Mouse (Mus musculus): ENCODE measurements around the gene Ccm2. TPM values are rescaled to one million over a fixed set of nuclear protein-coding genes. Genes with fewer than 3 reads are reported as not detected.

Ccm2 gene
- polyA plus RNA-seq, 1 experiment from 2014 or later = 90.8 TPM

DNA sequence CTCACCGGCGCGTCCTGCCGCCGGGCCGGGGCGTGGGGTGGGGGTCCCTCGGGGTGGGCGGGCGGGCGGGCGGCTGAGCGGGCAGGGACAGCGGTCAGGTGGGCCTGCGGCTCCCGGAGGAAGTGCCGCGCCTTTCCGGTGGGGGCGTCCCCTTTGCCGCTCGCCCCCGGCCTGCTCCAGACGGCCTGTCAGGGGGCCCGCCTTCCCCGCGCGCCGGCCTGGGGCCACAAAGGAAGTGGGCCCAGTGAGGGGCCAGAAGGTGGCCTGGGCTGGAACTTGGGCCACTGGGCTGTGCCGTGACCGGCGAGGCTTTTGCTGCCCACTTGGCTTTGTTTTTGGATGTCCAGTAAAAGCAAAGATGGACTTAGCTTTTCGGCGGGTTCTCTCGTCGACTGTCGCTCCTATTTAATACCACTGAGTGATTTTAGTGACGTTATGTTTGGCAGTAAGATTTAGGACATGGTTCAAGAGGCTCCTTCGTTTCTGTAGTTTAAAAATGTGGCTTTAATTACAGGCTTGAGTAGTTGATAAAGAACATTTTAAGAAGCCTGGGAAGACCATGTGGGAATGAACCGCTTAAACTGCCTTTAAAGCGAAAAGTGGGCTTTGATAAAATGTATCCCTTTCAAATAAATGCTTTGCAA, 472 bp downstream of the Ccm2 start:
- Histone ChIP-seq H3K4me1 (replicated peaks; ENCODE audit: control insufficient read depth, insufficient read depth, low read length) (peaks cover 4% of the 10 kb centered on the region; the same call in 1 of the 2 replicates), H3K4me3 (ENCODE audit: low read depth, low read length) (peak overlapping the region; percentile 89), H3K27me3 (ENCODE audit: control insufficient read depth, insufficient read depth, low read length) (no peaks in the 10 kb centered on the region), H3K9ac (ENCODE audit: low read length) (peak overlapping the region; percentile 76), H3K36me3 (ENCODE audit: control insufficient read depth, insufficient read depth, low read length) (no peaks in the 10 kb centered on the region; the same call in 1 of the 2 replicates), H3K4me2 (ENCODE audit: low read depth, low read length, severe bottlenecking) (peak overlapping the region; percentile 67), H3K27ac (ENCODE audit: low read depth, low read length) (peak overlapping the region; percentile 96), H3K9me3 (ENCODE audit: control insufficient read depth, low read length) (no peaks in the 10 kb centered on the region)
- WGBS = 1% methylated on average over 27 of the region's 41 CpGs
- ATAC-seq (replicated peaks; ENCODE audit: low FRiP score) = peak; percentile 76
- peak; percentile 86 for DNase-seq (ENCODE audit: low spot score)

DNA sequence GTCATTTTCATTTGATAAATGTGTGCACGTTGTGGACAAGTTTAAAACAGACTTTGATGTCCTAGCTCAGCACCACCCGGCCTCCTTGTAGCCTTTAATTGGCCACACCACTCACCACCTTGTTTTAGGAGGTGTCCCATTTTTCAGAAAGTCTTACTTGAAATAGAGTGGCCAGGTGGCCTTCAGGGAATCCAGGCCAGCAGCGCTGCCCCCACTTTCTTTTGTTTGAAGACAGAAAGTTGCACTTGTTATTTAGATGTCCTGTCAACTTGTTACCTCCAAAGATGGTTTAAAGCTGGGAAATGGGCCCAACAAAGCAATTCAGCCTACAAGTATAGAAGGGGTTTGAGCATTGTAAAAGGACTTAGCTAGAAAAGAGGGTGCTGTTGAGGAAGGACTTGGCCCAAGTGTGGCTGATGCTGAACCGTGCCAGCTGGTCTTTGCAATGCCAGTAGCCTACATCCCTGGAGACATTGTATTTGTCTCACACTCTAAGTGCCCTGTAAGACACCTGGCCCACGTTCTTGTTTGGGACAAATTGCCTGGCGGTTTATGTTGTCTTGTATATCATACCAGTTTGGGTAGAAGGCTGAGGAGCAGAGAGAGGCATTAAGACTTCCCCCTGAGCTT, 1.1 kb downstream of the Ccm2 start:
- H3K4me3 ChIP-seq (ENCODE audit: low read depth, low read length) = peak overlapping the region; percentile 89
- no peaks in the 10 kb centered on the region; the same call in 1 of the 2 replicates for H3K36me3 ChIP-seq (ENCODE audit: control insufficient read depth, insufficient read depth, low read length)
- H3K4me2 ChIP-seq (ENCODE audit: low read depth, low read length, severe bottlenecking) = peak overlapping the region; percentile 67
- H3K4me1 ChIP-seq (replicated peaks; ENCODE audit: control insufficient read depth, insufficient read depth, low read length) = peaks cover 4% of the 10 kb centered on the region; the same call in 1 of the 2 replicates
- no peaks in the 10 kb centered on the region for H3K9me3 ChIP-seq (ENCODE audit: control insufficient read depth, low read length)
- DNase-seq (ENCODE audit: low spot score) = no peak
- no peaks in the 10 kb centered on the region for H3K27me3 ChIP-seq (ENCODE audit: control insufficient read depth, insufficient read depth, low read length)
- no peak overlapping the region for H3K27ac ChIP-seq (ENCODE audit: low read depth, low read length)
- WGBS = 48% methylated on average over 6 of the region's 6 CpGs
- peak overlapping the region; percentile 76 for H3K9ac ChIP-seq (ENCODE audit: low read length)
- ATAC-seq (replicated peaks; ENCODE audit: low FRiP score) = no peak

GRCm38 (mm10) chr11:6549770-6550169, 3.1 kb downstream of the Ccm2 start:
- no peaks in the 10 kb centered on the region; the same call in 1 of the 2 replicates for H3K36me3 ChIP-seq (ENCODE audit: control insufficient read depth, insufficient read depth, low read length)
- DNase-seq (ENCODE audit: low spot score) (no peak), ATAC-seq (replicated peaks; ENCODE audit: low FRiP score) (no peak)
- no peak overlapping the region for H3K27ac ChIP-seq (ENCODE audit: low read depth, low read length)
- no peak overlapping the region for H3K4me3 ChIP-seq (ENCODE audit: low read depth, low read length)
- WGBS = 96% methylated on average over 2 of the region's 2 CpGs
- H3K4me1 ChIP-seq (replicated peaks; ENCODE audit: control insufficient read depth, insufficient read depth, low read length) = peaks cover 6% of the 10 kb centered on the region; the same call in 1 of the 2 replicates
- no peaks in the 10 kb centered on the region for H3K9me3 ChIP-seq (ENCODE audit: control insufficient read depth, low read length)
- no peak overlapping the region for H3K4me2 ChIP-seq (ENCODE audit: low read depth, low read length, severe bottlenecking)
- no peak overlapping the region for H3K9ac ChIP-seq (ENCODE audit: low read length)
- H3K27me3 ChIP-seq (ENCODE audit: control insufficient read depth, insufficient read depth, low read length) = no peaks in the 10 kb centered on the region

- 87% methylated on average over 3 of the region's 3 CpGs for WGBS
- peaks cover 6% of the 10 kb centered on the region; the same call in 1 of the 2 replicates for H3K4me1 ChIP-seq (replicated peaks; ENCODE audit: control insufficient read depth, insufficient read depth, low read length)
- no peaks in the 10 kb centered on the region; the same call in 1 of the 2 replicates for H3K36me3 ChIP-seq (ENCODE audit: control insufficient read depth, insufficient read depth, low read length)
- no peaks in the 10 kb centered on the region for H3K27me3 ChIP-seq (ENCODE audit: control insufficient read depth, insufficient read depth, low read length)
- H3K4me3 ChIP-seq (ENCODE audit: low read depth, low read length) = no peak overlapping the region
- DNase-seq (ENCODE audit: low spot score) (no peak), ATAC-seq (replicated peaks; ENCODE audit: low FRiP score) (no peak)
- H3K9me3 ChIP-seq (ENCODE audit: control insufficient read depth, low read length) = no peaks in the 10 kb centered on the region
- no peak overlapping the region for H3K4me2 ChIP-seq (ENCODE audit: low read depth, low read length, severe bottlenecking)
- H3K9ac ChIP-seq (ENCODE audit: low read length) = no peak overlapping the region
- H3K27ac ChIP-seq (ENCODE audit: low read depth, low read length) = no peak overlapping the region
Observed at GRCm38 (mm10) chr11:6550201-6550600, 3.5 kb downstream of the Ccm2 start.

DNA sequence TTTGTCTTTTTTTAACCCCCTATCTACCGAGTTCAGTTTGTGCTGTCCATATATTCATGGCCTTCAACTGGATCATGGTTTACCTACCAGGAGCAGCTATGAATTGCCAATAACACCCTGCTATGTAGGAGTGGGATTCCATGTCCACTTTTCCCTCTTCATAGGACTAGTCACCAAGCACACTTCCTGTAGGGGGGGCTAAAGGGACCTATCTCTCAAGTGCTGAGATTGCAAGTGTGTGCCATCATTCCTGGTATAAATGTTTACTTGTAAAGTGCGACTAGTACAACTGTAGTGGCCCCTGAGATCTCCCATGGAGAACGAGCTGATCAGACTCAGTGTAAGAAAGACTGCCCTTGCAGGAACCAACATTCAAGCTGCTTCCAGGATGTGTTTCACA, 11.5 kb downstream of the Ccm2 start:
- no peak overlapping the region for H3K9ac ChIP-seq (ENCODE audit: low read length)
- no peak overlapping the region for H3K27ac ChIP-seq (ENCODE audit: low read depth, low read length)
- H3K36me3 ChIP-seq (ENCODE audit: control insufficient read depth, insufficient read depth, low read length) = no peaks in the 10 kb centered on the region
- WGBS = 91% methylated on average over 3 of the region's 3 CpGs
- no peak for ATAC-seq (replicated peaks; ENCODE audit: low FRiP score)
- DNase-seq (ENCODE audit: low spot score) = no peak
- no peak overlapping the region for H3K4me3 ChIP-seq (ENCODE audit: low read depth, low read length)
- H3K27me3 ChIP-seq (ENCODE audit: control insufficient read depth, insufficient read depth, low read length) = no peaks in the 10 kb centered on the region
- no peak overlapping the region for H3K4me2 ChIP-seq (ENCODE audit: low read depth, low read length, severe bottlenecking)
- no peaks in the 10 kb centered on the region for H3K9me3 ChIP-seq (ENCODE audit: control insufficient read depth, low read length)
- 0 out of 2 replicates have a peak, but pooled peaks cover 2% of the 10 kb centered on the region for H3K4me1 ChIP-seq (replicated peaks; ENCODE audit: control insufficient read depth, insufficient read depth, low read length)

DNA sequence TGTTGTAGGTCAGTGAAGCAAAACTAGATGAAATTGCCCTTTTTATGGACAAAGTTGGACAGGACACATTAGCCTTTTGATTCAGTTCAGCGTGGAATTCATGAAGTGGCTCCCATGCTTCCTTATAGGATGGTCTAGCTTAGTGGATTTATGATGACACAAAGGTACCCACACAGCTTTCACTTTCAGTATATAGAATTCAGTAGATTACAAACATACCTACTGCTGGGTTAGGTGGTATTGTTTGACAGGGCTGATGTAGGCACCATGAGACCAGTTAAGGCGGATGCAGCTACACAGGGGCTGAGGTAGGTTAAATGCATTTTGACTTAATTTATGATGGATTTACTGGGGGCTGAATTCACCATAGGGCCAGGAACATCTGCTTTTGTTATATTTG, 13.3 kb downstream of the Ccm2 start:
- Histone ChIP-seq H3K27ac (ENCODE audit: low read depth, low read length) (no peak overlapping the region), H3K4me2 (ENCODE audit: low read depth, low read length, severe bottlenecking) (no peak overlapping the region), H3K4me3 (ENCODE audit: low read depth, low read length) (no peak overlapping the region), H3K4me1 (replicated peaks; ENCODE audit: control insufficient read depth, insufficient read depth, low read length) (no peaks in the 10 kb centered on the region), H3K27me3 (ENCODE audit: control insufficient read depth, insufficient read depth, low read length) (no peaks in the 10 kb centered on the region), H3K36me3 (ENCODE audit: control insufficient read depth, insufficient read depth, low read length) (no peaks in the 10 kb centered on the region), H3K9ac (ENCODE audit: low read length) (no peak overlapping the region), H3K9me3 (ENCODE audit: control insufficient read depth, low read length) (no peaks in the 10 kb centered on the region)
- 99% methylated on average over 2 of the region's 2 CpGs for WGBS
- DNase-seq (ENCODE audit: low spot score) (no peak), ATAC-seq (replicated peaks; ENCODE audit: low FRiP score) (no peak)

DNA sequence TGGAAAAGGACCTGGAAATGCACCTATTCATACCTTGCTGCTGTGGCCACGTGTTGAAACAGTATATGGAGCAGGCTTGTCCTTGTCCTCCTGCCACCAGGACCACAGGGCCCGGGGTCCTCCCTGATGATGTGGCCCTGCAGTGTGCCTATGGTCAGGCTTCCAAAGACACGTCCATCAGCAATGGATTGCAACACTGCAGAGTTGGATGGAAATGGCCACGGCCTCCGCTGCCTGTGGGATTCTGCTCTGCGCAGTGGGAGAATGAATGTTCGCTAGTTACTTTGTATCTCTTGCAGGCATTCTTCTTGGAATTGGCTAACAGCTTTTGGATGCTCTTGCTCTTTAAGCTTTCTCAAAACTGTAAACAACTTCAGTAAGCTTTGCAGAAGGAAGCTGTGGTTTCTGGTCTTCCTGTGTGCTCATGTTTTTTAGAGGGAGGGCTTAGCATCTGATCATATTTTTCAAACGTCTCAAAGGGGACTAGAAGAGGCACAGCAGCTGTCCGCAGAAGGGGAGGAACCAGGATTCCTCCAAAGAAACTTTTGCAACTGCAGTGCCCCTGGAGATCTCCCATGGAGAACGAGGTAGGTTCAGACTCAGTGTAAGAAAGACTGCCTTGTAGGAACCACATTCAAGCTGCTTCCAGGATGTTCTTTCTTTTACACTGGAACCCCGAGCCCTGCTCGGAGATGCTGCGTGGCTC, 14.1 kb downstream of the Ccm2 start:
- ATAC-seq (replicated peaks; ENCODE audit: low FRiP score) = no peak
- Histone ChIP-seq H3K4me3 (ENCODE audit: low read depth, low read length) (no peak overlapping the region), H3K27me3 (ENCODE audit: control insufficient read depth, insufficient read depth, low read length) (no peaks in the 10 kb centered on the region), H3K4me1 (replicated peaks; ENCODE audit: control insufficient read depth, insufficient read depth, low read length) (no peaks in the 10 kb centered on the region), H3K9ac (ENCODE audit: low read length) (no peak overlapping the region), H3K9me3 (ENCODE audit: control insufficient read depth, low read length) (no peaks in the 10 kb centered on the region), H3K36me3 (ENCODE audit: control insufficient read depth, insufficient read depth, low read length) (no peaks in the 10 kb centered on the region), H3K27ac (ENCODE audit: low read depth, low read length) (no peak overlapping the region), H3K4me2 (ENCODE audit: low read depth, low read length, severe bottlenecking) (no peak overlapping the region)
- 93% methylated on average over 13 of the region's 13 CpGs for WGBS
- DNase-seq (ENCODE audit: low spot score) = no peak

DNA sequence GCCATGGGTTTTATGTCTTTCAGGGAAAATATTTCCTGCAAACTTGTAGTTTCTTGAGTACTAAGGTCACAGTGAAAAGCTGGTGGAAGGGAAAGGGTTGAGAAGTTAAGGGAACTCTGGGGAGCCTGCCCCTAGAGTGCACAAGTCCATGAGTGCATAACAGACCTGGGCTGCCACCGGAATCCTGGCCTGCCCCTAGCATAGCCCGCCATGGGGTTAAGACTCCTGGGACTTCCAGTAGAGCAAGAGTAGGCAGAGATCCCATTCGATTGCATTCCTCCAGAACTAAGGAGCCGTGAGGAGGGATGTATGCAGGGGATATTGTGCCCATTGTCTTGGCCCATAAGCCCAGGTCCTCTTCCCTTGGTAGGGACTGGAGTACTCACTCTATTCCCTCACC, 14.8 kb downstream of the Ccm2 start:
- Histone ChIP-seq H3K9me3 (ENCODE audit: control insufficient read depth, low read length) (no peaks in the 10 kb centered on the region), H3K4me3 (ENCODE audit: low read depth, low read length) (no peak overlapping the region), H3K36me3 (ENCODE audit: control insufficient read depth, insufficient read depth, low read length) (no peaks in the 10 kb centered on the region), H3K4me2 (ENCODE audit: low read depth, low read length, severe bottlenecking) (no peak overlapping the region), H3K9ac (ENCODE audit: low read length) (no peak overlapping the region), H3K4me1 (replicated peaks; ENCODE audit: control insufficient read depth, insufficient read depth, low read length) (no peaks in the 10 kb centered on the region), H3K27ac (ENCODE audit: low read depth, low read length) (no peak overlapping the region), H3K27me3 (ENCODE audit: control insufficient read depth, insufficient read depth, low read length) (no peaks in the 10 kb centered on the region)
- DNase-seq (ENCODE audit: low spot score) (no peak), ATAC-seq (replicated peaks; ENCODE audit: low FRiP score) (no peak)
- WGBS = 97% methylated on average over 4 of the region's 4 CpGs
